In genomic region chr13:30713621-30714020, GRCm38 (mm10) we compare ENCODE assay signal across 15 mouse cellular contexts. TPM values are rescaled to one million over a fixed set of nuclear protein-coding genes. Genes with fewer than 3 reads are reported as not detected.
"Had no signal": no experiment of that assay in that cellular context is flagged by ENCODE, and none has a peak within 500 bp of the region (broad histone marks: within the 10 kb centered on the region; RNA-seq: fewer than 3 reads in every experiment).

No protein-coding gene starts in this region.

- ATAC-seq: liver, embryonic 12.5 days; midbrain, embryonic 16.5 days had no signal

- H3K27ac ChIP-seq: limb, embryonic 15.5 days; liver, embryonic 12.5 days; lung, embryonic 15.5 days; macrophage; neural tube, embryonic 13.5 days had no signal

- H3K9me3 ChIP-seq: limb, embryonic 15.5 days; liver, embryonic 12.5 days; lung, embryonic 15.5 days; megakaryocyte, embryonic 14.5 days; neural tube, embryonic 13.5 days had no signal

- H3K4me3 ChIP-seq: limb, embryonic 15.5 days; liver, embryonic 12.5 days; lung, embryonic 15.5 days; megakaryocyte, embryonic 14.5 days; neural tube, embryonic 13.5 days had no signal

- DNase-seq: lung, postnatal 14 days; retina, postnatal 1 day; right cerebral cortex, postnatal 4 days; spleen, adult 18-20 months; thymus, adult 18-20 months; thymus, postnatal 14 days had no signal

- H3K4me1 ChIP-seq: limb, embryonic 15.5 days; liver, embryonic 12.5 days; lung, embryonic 15.5 days; megakaryocyte, embryonic 14.5 days; neural tube, embryonic 13.5 days had no signal

- H3K9ac ChIP-seq: limb, embryonic 15.5 days; liver, embryonic 12.5 days; lung, embryonic 15.5 days; neural tube, embryonic 13.5 days had no signal

- H3K4me2 ChIP-seq: limb, embryonic 15.5 days; liver, embryonic 12.5 days; lung, embryonic 15.5 days; midbrain, embryonic 11.5 days; neural tube, embryonic 13.5 days had no signal

- H3K27me3 ChIP-seq: limb, embryonic 15.5 days; liver, embryonic 12.5 days; lung, embryonic 15.5 days; neural tube, embryonic 13.5 days had no signal

- H3K36me3 ChIP-seq: liver, embryonic 12.5 days; lung, embryonic 15.5 days had no signal

RNA-seq across cellular contexts. Expression of gene Irf4, which starts 35.4 kb away (rescaled TPM):
- polyA plus RNA-seq: limb, embryonic 11.5 days; liver, embryonic 12.5 days had no signal
